Mouse (Mus musculus) forebrain, postnatal 0 days (tissue): ENCODE results near the gene Plod1. TPM values are rescaled to one million over a fixed set of nuclear protein-coding genes. Genes with fewer than 3 reads are reported as not detected.

Experiments
- ATAC-seq: fragments of 200-750 bp; cut with Nextera tagmentation; 2 replicates; pipeline ENCODE4 v1.8.0; 2017; ENCODE audit warnings: mild to moderate bottlenecking, moderate library complexity
- DNase-seq: peaks from one replicate; pipeline ENCODE4 v3.0.0-alpha.2; 2015
- H3K27ac ChIP-seq: fragments of 300-500 bp; sonication (generic); 2 replicates; pipeline ENCODE4 v1.5.1; 2014; ENCODE audit warnings: low read depth, mild to moderate bottlenecking, antibody characterized with exemption, low read length, moderate library complexity, mixed read lengths
- H3K27me3 ChIP-seq: fragments of 300-500 bp; sonication (generic); 2 replicates; pipeline ENCODE4 v1.6.1; 2014; ENCODE audit warnings: mild to moderate bottlenecking, low read length, mixed read lengths; ENCODE audit not compliant: insufficient read depth
- H3K36me3 ChIP-seq: fragments of 300-500 bp; sonication (generic); 2 replicates; pipeline ENCODE4 v1.6.1; 2014; ENCODE audit warnings: mild to moderate bottlenecking, moderate library complexity; ENCODE audit not compliant: insufficient read depth
- H3K4me1 ChIP-seq: fragments of 300-500 bp; sonication (generic); 2 replicates; pipeline ENCODE4 v1.6.1; 2014; ENCODE audit warnings: antibody characterized with exemption; ENCODE audit not compliant: insufficient read depth
- H3K4me2 ChIP-seq: fragments of 300-500 bp; sonication (generic); 2 replicates; pipeline ENCODE4 v1.6.1; 2014; ENCODE audit warnings: low read depth, mild to moderate bottlenecking, moderate library complexity
- H3K4me3 ChIP-seq: fragments of 300-500 bp; sonication (generic); 2 replicates; pipeline ENCODE4 v1.5.1; 2014; ENCODE audit warnings: low read depth, low read length, mixed read lengths
- H3K9ac ChIP-seq: fragments of 300-500 bp; sonication (generic); 2 replicates; pipeline ENCODE4 v1.6.1; 2014; ENCODE audit warnings: mild to moderate bottlenecking
- H3K9me3 ChIP-seq: fragments of 300-500 bp; sonication (generic); 2 replicates; pipeline ENCODE4 v1.6.1; 2016; ENCODE audit warnings: low read length
- CTCF ChIP-seq: sonication (generic); IDR thresholded peaks from 2 replicates; pipeline ENCODE4 v1.5.1; 2016; ENCODE audit warnings: antibody characterized with exemption, control low read depth, low read depth
- WGBS: fragments of 180-500 bp; shearing (Covaris S2); extraction: QIAGEN DNeasy Blood & Tissue Kit; methylation state at CpG from one replicate; pipeline ENCODE4 v1.1.7; 2014; 5-methylcytosine and 5-hydroxymethylcytosine counted together
- polyA plus RNA-seq: library from polyadenylated mRNA; unstranded; fragments of >200 nt; fragmentation: Nextera tagmentation; extraction: Ambion mirVana; gene quantifications from 2 replicates; pipeline ENCODE4 v1.2.1, GENCODE M21; 2015
- total RNA-seq: library from RNA; depleted of rRNA; stranded (reverse); fragments of >200 nt; gene quantifications from 2 replicates; pipeline ENCODE4 v1.2.3, GENCODE M21; 2014

Gene Plod1
- total and polyA plus RNA-seq, 2 experiments from 2014 or later, result 17.9 to 18.8 TPM

DNA sequence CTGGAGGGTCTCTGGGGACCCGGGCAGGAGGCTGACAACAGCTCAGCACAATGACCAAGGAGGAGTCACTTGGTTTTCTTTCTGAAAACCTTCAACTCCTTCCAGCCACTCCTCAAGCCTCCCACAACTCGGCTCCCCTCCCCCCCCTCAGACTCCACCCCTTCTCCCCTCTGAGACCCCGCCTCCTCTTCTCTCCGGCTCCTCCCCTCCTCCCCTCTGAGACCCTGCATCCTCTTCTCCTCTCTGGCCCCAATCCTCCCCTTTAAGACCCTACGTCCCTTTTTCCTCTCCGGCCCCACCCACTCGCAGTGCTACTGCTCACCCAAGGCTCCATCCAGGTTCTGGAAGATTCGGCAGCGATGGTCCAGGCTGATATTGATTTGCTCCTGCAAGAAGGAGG lies 8.4 kb downstream of the Plod1 start:
- no peak overlapping the region for H3K9ac ChIP-seq
- H3K4me1 ChIP-seq, result no peaks in the 10 kb centered on the region
- no peak for ATAC-seq
- H3K27me3 ChIP-seq, result no peaks in the 10 kb centered on the region
- no peak overlapping the region for H3K4me2 ChIP-seq
- DNase-seq, result no peak
- H3K4me3 ChIP-seq, result peak overlapping the region; percentile 3; the same call in 1 of the 2 replicates
- no peaks in the 10 kb centered on the region for H3K36me3 ChIP-seq
- TF ChIP-seq CTCF, result no peak
- peak overlapping the region; percentile 35 for H3K27ac ChIP-seq
- no peaks in the 10 kb centered on the region for H3K9me3 ChIP-seq
- WGBS, result 14% methylated on average over 9 of the region's 9 CpGs

- TF ChIP-seq CTCF, result no peak
- Histone ChIP-seq H3K27ac (no peak overlapping the region), H3K4me1 (no peaks in the 10 kb centered on the region), H3K4me2 (no peak overlapping the region), H3K27me3 (no peaks in the 10 kb centered on the region), H3K36me3 (no peaks in the 10 kb centered on the region), H3K9ac (no peak overlapping the region), H3K9me3 (no peaks in the 10 kb centered on the region), H3K4me3 (no peak overlapping the region)
- WGBS, result 51% methylated on average over 8 of the region's 8 CpGs
- ATAC-seq (no peak), DNase-seq (no peak)
Measured at GRCm38 (mm10) chr4:147927705-147928104, 8.9 kb downstream of the Plod1 start.

DNA sequence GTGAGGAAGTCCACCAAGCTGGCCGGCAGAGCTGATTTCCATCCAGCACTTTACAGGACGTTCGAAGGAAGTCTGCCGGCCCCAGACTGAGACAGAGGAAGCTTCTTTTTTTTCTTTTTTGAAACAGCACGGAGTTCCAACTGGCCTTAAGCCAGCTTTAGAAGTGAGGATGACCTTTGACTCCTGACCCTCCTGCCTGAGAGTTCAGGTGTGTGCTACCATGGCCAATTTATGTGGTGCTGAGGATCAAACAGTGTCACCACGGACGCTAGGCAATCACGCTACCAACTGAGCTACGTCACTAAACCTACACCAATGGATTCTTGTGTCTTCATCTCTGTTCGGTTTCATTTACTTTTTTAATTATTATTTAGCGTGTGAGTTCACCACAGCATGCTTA lies 14.2 kb downstream of the Plod1 start:
- H3K9ac ChIP-seq, result no peak overlapping the region
- H3K4me2 ChIP-seq, result no peak overlapping the region
- 84% methylated on average over 11 of the region's 11 CpGs for WGBS
- no peaks in the 10 kb centered on the region for H3K36me3 ChIP-seq
- H3K27ac ChIP-seq, result no peak overlapping the region
- H3K4me3 ChIP-seq, result no peak overlapping the region
- H3K27me3 ChIP-seq, result no peaks in the 10 kb centered on the region
- TF ChIP-seq CTCF, result no peak
- ATAC-seq, result no peak
- DNase-seq, result no peak
- H3K9me3 ChIP-seq, result no peaks in the 10 kb centered on the region
- H3K4me1 ChIP-seq, result no peaks in the 10 kb centered on the region

DNA sequence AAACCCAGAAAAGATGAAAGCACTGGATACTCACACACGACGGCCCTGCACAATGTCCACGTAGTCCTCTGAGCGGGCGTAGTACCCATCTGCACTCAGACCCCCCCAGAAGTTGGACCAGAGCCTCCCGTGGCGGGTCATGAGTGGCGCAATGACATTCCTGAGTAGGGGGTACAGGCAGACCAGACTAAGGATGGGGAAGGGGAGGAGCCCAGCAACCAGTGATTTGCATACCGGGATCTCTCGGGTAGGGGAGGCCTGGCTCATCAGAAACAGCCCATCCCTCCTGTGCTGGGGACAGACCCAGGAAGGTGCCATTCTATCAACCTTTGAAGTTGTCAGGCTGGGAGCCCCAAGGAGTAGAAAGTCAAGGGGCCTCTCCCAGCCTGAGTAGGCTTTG lies 15.6 kb downstream of the Plod1 start:
- no peak for DNase-seq
- no peaks in the 10 kb centered on the region for H3K9me3 ChIP-seq
- 29% methylated on average over 10 of the region's 10 CpGs for WGBS
- no peaks in the 10 kb centered on the region for H3K27me3 ChIP-seq
- H3K9ac ChIP-seq, result no peak overlapping the region
- no peak for TF ChIP-seq CTCF
- no peak for ATAC-seq
- H3K4me3 ChIP-seq, result no peak overlapping the region
- no peak overlapping the region for H3K27ac ChIP-seq
- H3K4me2 ChIP-seq, result no peak overlapping the region
- no peaks in the 10 kb centered on the region for H3K36me3 ChIP-seq
- H3K4me1 ChIP-seq, result no peaks in the 10 kb centered on the region

GRCm38 (mm10) chr4:147918459-147919121 lies 18.0 kb downstream of the Plod1 start:
- ATAC-seq, result 0 out of 2 replicates have a peak, but pooled peaks have one; percentile 27
- WGBS, result 59% methylated on average over 7 of the region's 7 CpGs

GRCm38 (mm10) chr4:147909486-147909885 lies 27.1 kb downstream of the Plod1 start:
- Histone ChIP-seq H3K4me2 (no peak overlapping the region), H3K4me1 (no peaks in the 10 kb centered on the region), H3K4me3 (no peak overlapping the region), H3K27me3 (no peaks in the 10 kb centered on the region), H3K27ac (no peak overlapping the region), H3K36me3 (no peaks in the 10 kb centered on the region), H3K9me3 (no peaks in the 10 kb centered on the region), H3K9ac (no peak overlapping the region)
- no peak for ATAC-seq
- DNase-seq, result no peak
- no peak for TF ChIP-seq CTCF
- 88% methylated on average over 5 of the region's 5 CpGs for WGBS

More at GRCm38 (mm10) chr4:147918459-147919121, 18.0 kb downstream of the Plod1 start:
- no peak overlapping the region for H3K9ac ChIP-seq
- DNase-seq, result peak; percentile 39
- H3K27ac ChIP-seq, result no peak overlapping the region
- H3K27me3 ChIP-seq, result no peaks in the 10 kb centered on the region
- no peaks in the 10 kb centered on the region for H3K4me1 ChIP-seq
- TF ChIP-seq CTCF, result peak; percentile 72
- H3K9me3 ChIP-seq, result no peaks in the 10 kb centered on the region
- no peaks in the 10 kb centered on the region for H3K36me3 ChIP-seq
- H3K4me3 ChIP-seq, result no peak overlapping the region
- no peak overlapping the region for H3K4me2 ChIP-seq

GRCm38 (mm10) chr4:147906230-147906629 lies 30.3 kb downstream of the Plod1 start:
- TF ChIP-seq CTCF, result no peak
- Histone ChIP-seq H3K4me3 (no peak overlapping the region), H3K27ac (no peak overlapping the region), H3K4me2 (no peak overlapping the region), H3K4me1 (peaks cover 6% of the 10 kb centered on the region; the same call in 1 of the 2 replicates), H3K9me3 (no peaks in the 10 kb centered on the region), H3K9ac (no peak overlapping the region), H3K36me3 (peaks cover 6% of the 10 kb centered on the region), H3K27me3 (no peaks in the 10 kb centered on the region)
- no peak for DNase-seq
- ATAC-seq, result no peak
- WGBS, result 88% methylated on average over 5 of the region's 5 CpGs
